Mouse (Mus musculus) lung, embryonic 14.5 days (tissue): ENCODE results near the gene Itga9. TPM values are rescaled to one million over a fixed set of nuclear protein-coding genes. Genes with fewer than 3 reads are reported as not detected.

Experiments used
- ATAC-seq: fragments of 200-750 bp; cut with Nextera tagmentation; 2 replicates; pipeline ENCODE4 v1.8.0; 2017; ENCODE audit warnings: mild to moderate bottlenecking, moderate TSS enrichment, moderate library complexity; ENCODE audit not compliant: insufficient read depth
- DNase-seq: peaks from one replicate; pipeline ENCODE4 v3.0.0-alpha.2; 2015
- H3K27ac ChIP-seq: fragments of 300-500 bp; sonication (generic); 2 replicates; pipeline ENCODE4 v1.5.1; 2014; ENCODE audit warnings: low read depth, mild to moderate bottlenecking, moderate library complexity
- H3K27me3 ChIP-seq: fragments of 300-500 bp; sonication (generic); 2 replicates; pipeline ENCODE4 v1.6.1; 2014; ENCODE audit warnings: low read length, control low read depth; ENCODE audit not compliant: insufficient read depth
- H3K36me3 ChIP-seq: fragments of 300-500 bp; sonication (generic); 2 replicates; pipeline ENCODE4 v1.6.1; 2014; ENCODE audit warnings: control low read depth; ENCODE audit not compliant: insufficient read depth
- H3K4me1 ChIP-seq: fragments of 300-500 bp; sonication (generic); 2 replicates; pipeline ENCODE4 v1.6.1; 2014; ENCODE audit warnings: antibody characterized with exemption, control low read depth; ENCODE audit not compliant: insufficient read depth
- H3K4me2 ChIP-seq: fragments of 300-500 bp; sonication (generic); 2 replicates; pipeline ENCODE4 v1.6.1; 2014; ENCODE audit warnings: mild to moderate bottlenecking
- H3K4me3 ChIP-seq: fragments of 300-500 bp; sonication (generic); 2 replicates; pipeline ENCODE4 v1.5.1; 2014; ENCODE audit warnings: low read depth, low read length
- H3K9ac ChIP-seq: fragments of 300-500 bp; sonication (generic); 2 replicates; pipeline ENCODE4 v1.6.1; 2014
- H3K9me3 ChIP-seq: fragments of 300-500 bp; sonication (generic); 2 replicates; pipeline ENCODE4 v1.6.1; 2016; ENCODE audit warnings: low read depth, low read length, control low read depth
- CTCF ChIP-seq: IDR thresholded peaks from 2 replicates; pipeline ENCODE4 v1.5.1; 2016; ENCODE audit warnings: antibody characterized with exemption, low read depth
- WGBS: fragments of 180-500 bp; shearing (Covaris S2); extraction: QIAGEN DNeasy Blood & Tissue Kit; methylation state at CpG from one replicate; pipeline ENCODE4 v1.1.7; 2014; 5-methylcytosine and 5-hydroxymethylcytosine counted together
- polyA plus RNA-seq: library from polyadenylated mRNA; unstranded; fragments of >200 nt; fragmentation: Nextera tagmentation; extraction: Ambion mirVana; gene quantifications from 2 replicates; pipeline ENCODE4 v1.2.1, GENCODE M21; 2014

Itga9 gene
- polyA plus RNA-seq, 1 experiment from 2014 or later, result 28.7 TPM

- Histone ChIP-seq H3K9me3 (no peaks in the 10 kb centered on the region), H3K4me2 (no peak overlapping the region), H3K9ac (no peak overlapping the region), H3K4me1 (0 out of 2 replicates have a peak, but pooled peaks cover 4% of the 10 kb centered on the region), H3K27me3 (no peaks in the 10 kb centered on the region), H3K27ac (no peak overlapping the region), H3K4me3 (no peak overlapping the region), H3K36me3 (0 out of 2 replicates have a peak, but pooled peaks cover 7% of the 10 kb centered on the region)
- ATAC-seq (no peak), DNase-seq (no peak)
- 70% methylated on average over 9 of the region's 9 CpGs for WGBS
- TF ChIP-seq CTCF, result no peak
Measured at GRCm38 (mm10) chr9:118725128-118725527, 118.6 kb downstream of the Itga9 start.

- H3K36me3 ChIP-seq, result no peaks in the 10 kb centered on the region
- H3K9me3 ChIP-seq, result no peaks in the 10 kb centered on the region
- no peak overlapping the region for H3K27ac ChIP-seq
- H3K4me2 ChIP-seq, result no peak overlapping the region
- H3K4me3 ChIP-seq, result no peak overlapping the region
- H3K27me3 ChIP-seq, result no peaks in the 10 kb centered on the region
- DNase-seq, result no peak
- no peak for ATAC-seq
- 83% methylated on average over 4 of the region's 4 CpGs for WGBS
- peaks cover 15% of the 10 kb centered on the region; the same call in 1 of the 2 replicates for H3K4me1 ChIP-seq
- TF ChIP-seq CTCF, result no peak
- no peak overlapping the region for H3K9ac ChIP-seq
Measured at GRCm38 (mm10) chr9:118726550-118726949, 120.1 kb downstream of the Itga9 start.

- TF ChIP-seq CTCF, result no peak
- DNase-seq, result no peak
- Histone ChIP-seq H3K27ac (no peak overlapping the region), H3K36me3 (no peaks in the 10 kb centered on the region), H3K27me3 (no peaks in the 10 kb centered on the region), H3K9me3 (no peaks in the 10 kb centered on the region), H3K4me1 (peaks cover 19% of the 10 kb centered on the region), H3K4me2 (no peak overlapping the region), H3K4me3 (no peak overlapping the region), H3K9ac (no peak overlapping the region)
- 86% methylated on average over 6 of the region's 6 CpGs for WGBS
- no peak for ATAC-seq
Measured at GRCm38 (mm10) chr9:118728296-118728695, 121.8 kb downstream of the Itga9 start.

- Histone ChIP-seq H3K9me3 (no peaks in the 10 kb centered on the region), H3K36me3 (no peaks in the 10 kb centered on the region), H3K9ac (no peak overlapping the region), H3K4me1 (peaks cover 19% of the 10 kb centered on the region), H3K27ac (no peak overlapping the region), H3K4me3 (no peak overlapping the region), H3K27me3 (no peaks in the 10 kb centered on the region), H3K4me2 (no peak overlapping the region)
- WGBS, result 66% methylated on average over 5 of the region's 5 CpGs
- TF ChIP-seq CTCF, result no peak
- DNase-seq (no peak), ATAC-seq (no peak)
Measured at GRCm38 (mm10) chr9:118728987-118729386, 122.5 kb downstream of the Itga9 start.

- 64% methylated on average over 8 of the region's 8 CpGs for WGBS
- ATAC-seq, result no peak
- Histone ChIP-seq H3K27me3 (no peaks in the 10 kb centered on the region), H3K27ac (peak overlapping the region; percentile 86; the same call in 1 of the 2 replicates), H3K9me3 (no peaks in the 10 kb centered on the region), H3K4me3 (no peak overlapping the region), H3K4me1 (peaks cover 19% of the 10 kb centered on the region), H3K4me2 (no peak overlapping the region), H3K9ac (no peak overlapping the region), H3K36me3 (no peaks in the 10 kb centered on the region)
- DNase-seq, result no peak
- no peak for TF ChIP-seq CTCF
Measured at GRCm38 (mm10) chr9:118730172-118730571, 123.7 kb downstream of the Itga9 start.

- H3K4me1 ChIP-seq, result peaks cover 19% of the 10 kb centered on the region
- H3K9me3 ChIP-seq, result no peaks in the 10 kb centered on the region
- H3K4me2 ChIP-seq, result no peak overlapping the region
- no peaks in the 10 kb centered on the region for H3K36me3 ChIP-seq
- no peak overlapping the region for H3K9ac ChIP-seq
- H3K4me3 ChIP-seq, result no peak overlapping the region
- H3K27ac ChIP-seq, result peak overlapping the region; percentile 86
- ATAC-seq (peak; percentile 44; the same call in 1 of the 2 replicates), DNase-seq (no peak)
- 24% methylated on average over 5 of the region's 5 CpGs for WGBS
- TF ChIP-seq CTCF, result no peak
- H3K27me3 ChIP-seq, result no peaks in the 10 kb centered on the region
Measured at GRCm38 (mm10) chr9:118730871-118731390, 124.4 kb downstream of the Itga9 start.

- Histone ChIP-seq H3K27me3 (no peaks in the 10 kb centered on the region), H3K4me2 (no peak overlapping the region), H3K36me3 (no peaks in the 10 kb centered on the region), H3K27ac (peak overlapping the region; percentile 86), H3K4me1 (peaks cover 19% of the 10 kb centered on the region), H3K9ac (no peak overlapping the region), H3K9me3 (no peaks in the 10 kb centered on the region), H3K4me3 (no peak overlapping the region)
- WGBS, result 21% methylated on average over 6 of the region's 6 CpGs
- TF ChIP-seq CTCF, result no peak
- DNase-seq (peak; percentile 81), ATAC-seq (peak; percentile 76)
Measured at GRCm38 (mm10) chr9:118731650-118732049, 125.2 kb downstream of the Itga9 start.
